Mouse (Mus musculus) heart, embryonic 14.5 days (tissue): ENCODE results near the gene Gm42791. TPM values are rescaled to one million over a fixed set of nuclear protein-coding genes. Genes with fewer than 3 reads are reported as not detected.

ENCODE experiments used
- ATAC-seq: fragments of 200-750 bp; cut with Nextera tagmentation; 2 replicates; pipeline ENCODE4 v1.8.0; 2017; ENCODE audit warnings: low read depth, moderate TSS enrichment; ENCODE audit not compliant: insufficient number of reproducible peaks, insufficient read depth, low FRiP score
- H3K27ac ChIP-seq, 2 experiments: fragments of 200-500 bp in 1 of 2; fragments of 300-500 bp in 1 of 2; sonication (generic) in 1 of 2; replicated peaks in 1 of 2; 2 replicates each; pipeline ENCODE4 v1.5.1; 2012 to 2014; ENCODE audit warnings: low read depth in 2 of 2, low read length in 2 of 2, control low read depth in 1 of 2, mild to moderate bottlenecking in 1 of 2, mixed read lengths in 1 of 2; ENCODE audit not compliant: control insufficient read depth in 1 of 2, insufficient read depth in 1 of 2
- H3K27me3 ChIP-seq: fragments of 300-500 bp; sonication (generic); 2 replicates; pipeline ENCODE4 v1.6.1; 2014; ENCODE audit warnings: mild to moderate bottlenecking, low read length, control low read depth; ENCODE audit not compliant: control insufficient read depth, insufficient read depth
- H3K36me3 ChIP-seq: fragments of 300-500 bp; sonication (generic); 2 replicates; pipeline ENCODE4 v1.6.1; 2014; ENCODE audit warnings: mild to moderate bottlenecking, control low read depth, low read length, mixed read lengths; ENCODE audit not compliant: control insufficient read depth, insufficient read depth
- H3K4me1 ChIP-seq, 2 experiments: fragments of 200-500 bp in 1 of 2; fragments of 300-500 bp in 1 of 2; sonication (generic) in 1 of 2; 2 replicates each; pipeline ENCODE4 v1.6.1; 2012 to 2014; ENCODE audit warnings: low read length in 2 of 2, control low read depth in 1 of 2, mixed read lengths in 1 of 2; ENCODE audit not compliant: control insufficient read depth in 2 of 2, insufficient read depth in 2 of 2
- H3K4me2 ChIP-seq: fragments of 300-500 bp; sonication (generic); 2 replicates; pipeline ENCODE4 v1.6.1; 2014; ENCODE audit warnings: mild to moderate bottlenecking, low read length
- H3K4me3 ChIP-seq, 2 experiments: fragments of 200-500 bp in 1 of 2; fragments of 300-500 bp in 1 of 2; sonication (generic) in 1 of 2; 2 replicates each; pipeline ENCODE4 v1.5.1; 2012 to 2014; ENCODE audit warnings: low read length in 2 of 2, mild to moderate bottlenecking in 2 of 2, control low read depth in 1 of 2, low read depth in 1 of 2, moderate library complexity in 1 of 2; ENCODE audit not compliant: control insufficient read depth in 1 of 2, insufficient read depth in 1 of 2
- H3K9ac ChIP-seq: fragments of 300-500 bp; sonication (generic); 2 replicates; pipeline ENCODE4 v1.6.1; 2014; ENCODE audit warnings: mild to moderate bottlenecking, low read length
- H3K9me3 ChIP-seq: fragments of 300-500 bp; sonication (generic); 2 replicates; pipeline ENCODE4 v1.6.1; 2016; ENCODE audit warnings: low read length, control low read depth; ENCODE audit not compliant: control insufficient read depth
- WGBS: fragments of 180-500 bp; shearing (Covaris S2); extraction: QIAGEN DNeasy Blood & Tissue Kit; methylation state at CpG from one replicate; pipeline ENCODE4 v1.1.7; 2014; 5-methylcytosine and 5-hydroxymethylcytosine counted together
- polyA plus RNA-seq: library from polyadenylated mRNA; unstranded; fragments of >200 nt; fragmentation: Nextera tagmentation; extraction: Ambion mirVana; gene quantifications from 2 replicates; pipeline ENCODE4 v1.2.1, GENCODE M21; 2014

Gene Gm42791
- polyA plus RNA-seq, 1 experiment from 2014 or later: not detected

DNA sequence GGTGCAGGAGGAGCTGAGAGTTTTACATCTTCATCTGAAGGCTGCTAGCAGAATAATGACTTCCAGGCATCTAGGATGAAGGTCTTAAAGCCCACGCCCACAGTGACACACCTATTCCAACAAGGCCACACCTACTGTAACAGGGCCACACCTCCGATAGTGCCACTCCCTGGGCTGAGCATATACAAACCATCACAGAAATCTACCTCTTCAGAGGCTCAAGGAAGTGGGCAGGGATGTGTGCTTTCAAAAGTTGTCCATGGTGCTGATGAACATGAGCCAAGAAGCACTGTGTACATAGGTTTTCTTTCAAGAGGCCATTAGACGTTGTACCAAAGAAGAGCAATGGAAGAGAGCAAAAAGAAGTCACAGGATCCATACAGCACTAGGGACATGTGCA is 137.4 kb downstream of the Gm42791 start:
- no peaks in the 10 kb centered on the region for H3K36me3 ChIP-seq
- H3K9me3 ChIP-seq: no peaks in the 10 kb centered on the region
- no peak overlapping the region for H3K9ac ChIP-seq
- no peaks in the 10 kb centered on the region for H3K27me3 ChIP-seq
- H3K4me1 ChIP-seq: no peaks in the 10 kb centered on the region
- H3K27ac ChIP-seq: no peak overlapping the region
- no peak for ATAC-seq
- H3K4me2 ChIP-seq: no peak overlapping the region
- H3K4me3 ChIP-seq: no peak overlapping the region
- 74% methylated on average over 3 of the region's 3 CpGs for WGBS

DNA sequence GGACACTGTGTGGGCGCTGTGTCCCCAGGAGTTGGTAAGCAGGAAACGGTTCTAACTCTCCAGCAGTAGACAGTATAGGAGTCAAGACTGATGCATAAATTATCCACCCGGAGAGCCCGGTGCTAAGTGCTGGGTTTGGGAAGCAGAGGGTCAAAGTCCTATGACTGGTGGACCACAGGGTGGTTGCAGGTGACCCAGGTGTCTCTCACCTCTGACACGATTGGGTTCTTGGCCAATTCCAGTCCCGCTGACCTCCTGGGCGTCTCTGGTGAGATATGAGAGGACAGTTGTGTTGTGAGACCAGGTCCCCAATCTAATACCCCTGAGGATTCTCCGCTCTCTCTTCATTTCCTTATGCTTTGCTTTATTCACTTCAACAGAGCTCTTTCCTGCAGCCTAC is 139.9 kb downstream of the Gm42791 start:
- no peaks in the 10 kb centered on the region for H3K4me1 ChIP-seq
- H3K27me3 ChIP-seq: no peaks in the 10 kb centered on the region
- 79% methylated on average over 8 of the region's 8 CpGs for WGBS
- no peak overlapping the region for H3K27ac ChIP-seq
- no peaks in the 10 kb centered on the region for H3K9me3 ChIP-seq
- ATAC-seq: no peak
- no peak overlapping the region for H3K9ac ChIP-seq
- H3K4me2 ChIP-seq: no peak overlapping the region
- H3K4me3 ChIP-seq: no peak overlapping the region
- no peaks in the 10 kb centered on the region for H3K36me3 ChIP-seq

DNA sequence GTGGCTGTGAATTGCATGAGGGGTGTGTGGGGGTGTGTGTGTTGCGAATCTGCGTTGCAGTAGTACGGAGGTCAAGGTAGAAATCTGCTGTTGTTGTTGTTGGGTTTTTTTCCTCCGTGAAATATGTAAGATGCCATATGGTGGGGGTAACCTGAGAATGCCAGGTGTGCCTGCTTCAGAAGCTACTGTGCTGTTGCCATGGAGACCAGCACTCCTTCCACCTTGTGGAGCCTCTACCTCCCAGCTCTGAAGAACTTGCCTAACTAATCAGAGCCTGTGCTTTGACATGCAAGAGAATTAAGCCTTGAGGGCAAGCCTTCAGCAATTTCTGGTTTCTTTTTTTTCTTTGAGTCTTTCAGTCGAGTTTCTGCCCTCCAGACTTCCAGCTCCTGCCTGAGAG is 140.8 kb downstream of the Gm42791 start:
- no peak overlapping the region for H3K4me2 ChIP-seq
- no peaks in the 10 kb centered on the region for H3K4me1 ChIP-seq
- WGBS: 30% methylated on average over 5 of the region's 5 CpGs
- H3K4me3 ChIP-seq: no peak overlapping the region
- H3K36me3 ChIP-seq: no peaks in the 10 kb centered on the region
- ATAC-seq: no peak
- H3K27me3 ChIP-seq: no peaks in the 10 kb centered on the region
- no peaks in the 10 kb centered on the region for H3K9me3 ChIP-seq
- H3K27ac ChIP-seq: no peak overlapping the region
- no peak overlapping the region for H3K9ac ChIP-seq

DNA sequence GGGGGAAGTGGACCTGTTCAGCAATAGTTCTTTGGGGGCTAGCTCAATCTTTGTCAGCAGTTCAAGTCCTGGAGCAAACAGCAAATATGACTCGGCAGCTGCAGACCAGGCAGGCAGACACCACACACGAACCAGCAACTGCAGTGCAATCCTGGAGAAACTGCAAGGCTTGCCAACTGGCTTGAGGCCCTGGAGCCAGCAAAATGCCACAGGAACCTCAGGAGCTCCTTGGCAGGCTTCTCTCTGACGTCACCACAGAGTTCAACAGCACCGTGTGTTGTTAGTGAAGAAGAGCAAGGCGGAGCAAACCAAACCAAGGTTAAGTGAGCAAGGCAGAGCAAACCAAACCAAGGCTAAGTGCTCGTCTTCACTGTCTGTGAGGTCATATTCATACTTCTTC is 145.4 kb downstream of the Gm42791 start:
- Histone ChIP-seq H3K9me3 (0 out of 2 replicates have a peak, but pooled peaks cover 5% of the 10 kb centered on the region), H3K9ac (no peak overlapping the region), H3K4me3 (no peak overlapping the region), H3K27me3 (no peaks in the 10 kb centered on the region), H3K36me3 (no peaks in the 10 kb centered on the region), H3K4me1 (no peaks in the 10 kb centered on the region), H3K4me2 (no peak overlapping the region), H3K27ac (no peak overlapping the region)
- ATAC-seq: no peak
- WGBS: 76% methylated on average over 6 of the region's 6 CpGs

DNA sequence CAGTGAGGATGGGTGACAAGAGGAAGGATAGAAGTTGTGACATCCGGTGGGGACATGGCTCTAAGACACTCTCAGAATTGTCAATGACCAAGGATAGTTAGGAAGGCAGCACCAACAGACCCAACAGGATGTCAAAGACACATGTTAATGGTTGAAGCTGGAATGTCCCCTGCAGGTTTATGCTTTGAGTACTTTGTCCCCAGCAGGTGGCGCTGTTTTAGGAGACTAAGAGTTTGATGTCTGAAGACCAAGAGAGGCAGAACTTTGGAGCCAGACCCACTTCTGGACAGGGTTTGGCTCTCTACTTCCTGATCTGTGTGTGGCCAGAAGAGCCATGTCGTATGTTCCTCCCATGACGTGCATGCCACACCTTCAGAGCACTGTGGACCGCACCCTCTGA is 147.9 kb downstream of the Gm42791 start:
- no peaks in the 10 kb centered on the region for H3K4me1 ChIP-seq
- H3K4me3 ChIP-seq: no peak overlapping the region
- no peaks in the 10 kb centered on the region for H3K36me3 ChIP-seq
- H3K27ac ChIP-seq: no peak overlapping the region
- no peak overlapping the region for H3K9ac ChIP-seq
- no peak overlapping the region for H3K4me2 ChIP-seq
- ATAC-seq: no peak
- 90% methylated on average over 5 of the region's 5 CpGs for WGBS
- no peaks in the 10 kb centered on the region for H3K27me3 ChIP-seq
- H3K9me3 ChIP-seq: 0 out of 2 replicates have a peak, but pooled peaks cover 5% of the 10 kb centered on the region

Other genes with a start within 250 kb of the Gm42791 start
- gene Katnal1, start 65.8 kb downstream of the Gm42791 start, polyA plus RNA-seq: 12.3 and 15.6 TPM in 2 replicates
- gene Uspl1, start 189.2 kb upstream of the Gm42791 start, polyA plus RNA-seq: 30.9 and 35.2 TPM in 2 replicates
- 751 and 792 TPM in 2 replicates for gene Hmgb1, start 189.3 kb upstream of the Gm42791 start, polyA plus RNA-seq